Mouse (Mus musculus): ENCODE measurements around the gene Rab10. TPM values are rescaled to one million over a fixed set of nuclear protein-coding genes. Genes with fewer than 3 reads are reported as not detected.
"Not testable (repeated sequence)": the region's sequence is repeated elsewhere in the genome, so short reads cannot be mapped to it uniquely, and the experiment has no call there.

The Rab10 gene
- polyA plus RNA-seq, 1 experiment from 2014 or later, result 140 TPM

DNA sequence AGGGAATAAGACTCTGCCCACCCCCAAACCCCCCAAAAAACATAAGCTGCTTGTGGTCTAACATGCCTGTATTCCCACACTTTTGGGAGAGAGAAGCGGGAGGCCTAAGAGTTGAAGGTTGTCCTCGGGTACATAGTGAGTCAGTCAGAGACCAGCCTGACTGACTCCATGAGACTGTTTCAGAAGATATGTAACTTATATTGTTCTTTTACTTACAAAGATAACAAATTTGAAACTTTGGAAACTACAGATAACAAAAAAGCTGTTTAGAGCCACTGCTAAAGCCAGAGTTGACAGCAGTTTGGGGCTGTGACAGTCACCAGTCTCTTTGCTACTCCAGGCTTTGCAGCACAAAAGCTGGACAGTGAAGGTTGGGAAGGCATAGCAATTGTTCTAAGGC lies 15.5 kb upstream of the Rab10 start:
- Histone ChIP-seq H3K9me3 (no peaks in the 10 kb centered on the region), H3K4me2 (replicated peaks) (no peak overlapping the region), H3K4me3 (no peak overlapping the region), H3K27ac (replicated peaks) (no peak overlapping the region), H3K36me3 (no peaks in the 10 kb centered on the region), H3K4me1 (no peaks in the 10 kb centered on the region), H3K9ac (replicated peaks) (no peak overlapping the region), H3K27me3 (no peaks in the 10 kb centered on the region)
- no peak for ATAC-seq (ENCODE audit: low FRiP score, low read depth)
- WGBS, result 90% methylated on average over 2 of the region's 2 CpGs

DNA sequence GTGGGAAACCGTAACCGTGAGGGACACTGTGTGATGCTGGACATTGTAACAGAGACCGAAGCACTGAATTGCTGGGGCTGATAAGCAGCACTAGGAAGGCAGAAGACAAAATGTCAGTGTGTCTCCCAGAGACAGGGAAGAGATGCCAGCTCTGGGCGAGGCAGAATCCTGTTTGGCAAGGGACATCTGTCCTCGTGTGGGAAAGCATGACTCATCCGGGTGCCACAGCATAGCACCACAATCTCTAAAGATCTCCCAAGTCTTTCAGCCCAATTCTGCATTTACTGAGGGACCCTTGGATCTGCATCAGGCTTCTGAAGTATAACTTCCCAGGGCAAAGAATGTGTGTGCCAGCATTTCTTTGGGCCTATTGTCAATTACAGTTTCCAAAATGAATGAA lies 13.5 kb upstream of the Rab10 start:
- Histone ChIP-seq H3K4me2 (replicated peaks) (no peak overlapping the region), H3K9me3 (no peaks in the 10 kb centered on the region), H3K27ac (replicated peaks) (no peak overlapping the region), H3K4me1 (no peaks in the 10 kb centered on the region), H3K36me3 (no peaks in the 10 kb centered on the region), H3K9ac (replicated peaks) (no peak overlapping the region), H3K27me3 (no peaks in the 10 kb centered on the region), H3K4me3 (no peak overlapping the region)
- 84% methylated on average over 6 of the region's 6 CpGs for WGBS
- ATAC-seq (ENCODE audit: low FRiP score, low read depth), result no peak

DNA sequence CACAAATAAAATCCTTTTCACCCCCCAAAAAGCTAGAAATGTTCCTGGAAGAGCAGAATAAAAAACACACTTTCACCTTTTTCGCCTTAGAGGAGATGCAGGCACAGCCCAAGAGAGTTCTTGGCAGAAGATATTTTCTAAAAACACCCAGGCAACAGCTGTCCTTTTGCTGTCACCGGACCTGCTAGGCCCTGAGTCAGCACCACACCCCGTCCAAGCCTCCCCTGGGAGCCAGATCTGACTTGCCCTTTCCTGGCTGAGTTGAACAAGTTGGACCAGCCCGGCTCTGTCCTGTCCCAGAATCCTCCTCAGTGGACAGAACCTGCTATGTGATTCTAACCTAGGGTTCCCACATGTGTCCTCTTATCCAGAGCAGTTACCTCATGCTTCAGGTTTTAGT lies 9.6 kb upstream of the Rab10 start:
- Histone ChIP-seq H3K9me3 (no peaks in the 10 kb centered on the region), H3K27me3 (no peaks in the 10 kb centered on the region), H3K9ac (replicated peaks) (no peak overlapping the region), H3K4me1 (no peaks in the 10 kb centered on the region), H3K4me2 (replicated peaks) (no peak overlapping the region), H3K27ac (replicated peaks) (no peak overlapping the region), H3K36me3 (no peaks in the 10 kb centered on the region), H3K4me3 (no peak overlapping the region)
- 74% methylated on average over 4 of the region's 4 CpGs for WGBS
- ATAC-seq (ENCODE audit: low FRiP score, low read depth), result no peak

DNA sequence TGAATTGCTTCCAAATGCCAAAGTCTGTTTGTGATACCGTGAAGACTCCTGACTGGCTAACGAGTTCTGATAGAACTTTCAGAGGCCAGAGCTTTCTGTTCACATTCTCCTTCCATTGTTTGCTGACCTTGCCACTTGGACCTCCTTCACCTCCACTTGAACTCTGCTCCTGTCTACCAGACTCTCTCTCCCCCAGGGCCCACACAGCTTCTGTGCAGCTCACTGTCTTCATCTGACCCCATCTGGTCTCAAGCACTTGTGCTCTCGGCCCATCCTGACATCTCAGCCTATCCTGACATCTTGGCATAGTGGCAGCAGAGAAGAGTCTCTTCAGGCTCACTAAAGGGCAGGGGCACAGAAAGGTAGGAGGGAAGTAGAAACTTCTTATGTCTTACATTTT lies 7.2 kb upstream of the Rab10 start:
- H3K9me3 ChIP-seq, result no peaks in the 10 kb centered on the region
- ATAC-seq (ENCODE audit: low FRiP score, low read depth), result no peak
- H3K4me3 ChIP-seq, result no peak overlapping the region
- H3K36me3 ChIP-seq, result no peaks in the 10 kb centered on the region
- H3K9ac ChIP-seq (replicated peaks), result no peak overlapping the region
- H3K27ac ChIP-seq (replicated peaks), result no peak overlapping the region
- H3K4me2 ChIP-seq (replicated peaks), result no peak overlapping the region
- no peaks in the 10 kb centered on the region for H3K4me1 ChIP-seq
- WGBS, result 81% methylated on average over 3 of the region's 3 CpGs
- H3K27me3 ChIP-seq, result no peaks in the 10 kb centered on the region

DNA sequence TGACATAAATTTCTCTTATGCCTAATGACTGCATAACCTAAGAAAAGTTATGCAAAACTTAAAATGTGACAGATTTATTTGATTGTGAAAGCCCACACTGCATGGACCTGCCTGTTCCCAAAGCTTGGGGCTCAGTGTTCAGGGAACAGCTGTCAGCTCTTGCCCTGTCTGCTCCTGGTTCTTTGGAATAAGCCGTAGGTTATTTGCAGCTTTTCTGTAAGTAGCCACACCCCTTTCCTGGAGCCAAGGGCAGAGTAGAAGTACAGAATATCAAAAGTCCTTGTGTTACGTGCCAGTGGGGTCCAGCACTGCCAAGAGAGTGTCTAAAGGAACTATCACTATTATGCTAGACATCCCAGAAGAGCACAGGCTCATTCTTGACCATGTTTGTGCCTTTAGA lies 6.3 kb upstream of the Rab10 start:
- H3K4me1 ChIP-seq, result no peaks in the 10 kb centered on the region
- WGBS, result 61% methylated on average over 2 of the region's 2 CpGs
- H3K9ac ChIP-seq (replicated peaks), result no peak overlapping the region
- ATAC-seq (ENCODE audit: low FRiP score, low read depth), result no peak
- no peaks in the 10 kb centered on the region for H3K36me3 ChIP-seq
- no peak overlapping the region for H3K27ac ChIP-seq (replicated peaks)
- H3K9me3 ChIP-seq, result no peaks in the 10 kb centered on the region
- H3K27me3 ChIP-seq, result no peaks in the 10 kb centered on the region
- H3K4me2 ChIP-seq (replicated peaks), result no peak overlapping the region
- no peak overlapping the region for H3K4me3 ChIP-seq

DNA sequence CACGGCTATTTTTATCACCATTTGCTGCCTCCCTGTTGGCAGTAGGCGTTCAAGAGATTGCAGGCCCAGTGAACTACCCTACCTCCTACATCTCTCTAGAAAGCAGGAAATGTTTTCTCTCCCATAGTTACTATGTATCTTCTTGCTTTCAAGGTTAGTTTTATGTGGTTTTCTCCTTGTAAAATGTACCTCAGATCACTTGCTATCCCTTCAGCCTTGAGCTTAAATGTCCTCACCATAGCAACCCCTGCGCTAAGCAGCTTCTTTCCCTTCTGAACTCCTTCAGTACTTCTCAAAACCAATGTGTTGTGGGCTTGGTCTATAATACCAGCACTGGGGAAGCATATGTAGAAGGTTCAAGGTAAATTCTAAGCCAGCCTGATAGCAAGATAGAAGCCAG lies 3.1 kb upstream of the Rab10 start:
- peaks cover 3% of the 10 kb centered on the region for H3K4me1 ChIP-seq
- H3K9ac ChIP-seq (replicated peaks), result no peak overlapping the region
- H3K27ac ChIP-seq (replicated peaks), result no peak overlapping the region
- no peaks in the 10 kb centered on the region for H3K9me3 ChIP-seq
- H3K36me3 ChIP-seq, result no peaks in the 10 kb centered on the region
- H3K4me3 ChIP-seq, result no peak overlapping the region
- no peaks in the 10 kb centered on the region for H3K27me3 ChIP-seq
- no peak for ATAC-seq (ENCODE audit: low FRiP score, low read depth)
- H3K4me2 ChIP-seq (replicated peaks), result no peak overlapping the region
- 89% methylated on average over 3 of the region's 3 CpGs for WGBS

DNA sequence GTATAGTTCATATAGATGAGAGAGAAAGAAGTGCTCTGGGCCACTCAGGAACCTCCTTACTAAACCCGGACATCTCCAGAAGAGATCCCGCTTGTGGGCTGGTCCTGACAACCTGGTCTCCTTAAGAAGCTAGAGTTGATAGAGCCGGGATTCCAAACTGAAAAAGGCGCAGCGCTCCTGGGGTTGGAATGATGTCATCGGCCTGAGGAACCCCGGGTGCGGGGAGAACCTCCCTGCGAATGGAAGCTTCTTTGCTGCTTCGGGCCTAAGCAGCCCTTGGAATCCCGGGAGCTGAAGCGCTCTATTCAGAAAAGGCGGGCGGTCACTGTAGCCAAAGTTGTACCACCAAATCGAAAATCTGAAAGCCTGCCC lies 538 bp upstream of the Rab10 start:
- Histone ChIP-seq H3K27ac (replicated peaks) (peak overlapping the region; percentile 97), H3K4me3 (peak overlapping the region; percentile 88), H3K4me1 (peaks cover 11% of the 10 kb centered on the region), H3K9ac (replicated peaks) (peak overlapping the region; percentile 60), H3K27me3 (no peaks in the 10 kb centered on the region), H3K36me3 (no peaks in the 10 kb centered on the region), H3K9me3 (0 out of 2 replicates have a peak, but pooled peaks cover under 1% of the 10 kb centered on the region), H3K4me2 (replicated peaks) (peak overlapping the region; percentile 57)
- WGBS, result 2% methylated on average over 15 of the region's 15 CpGs
- ATAC-seq (ENCODE audit: low FRiP score, low read depth), result no peak

DNA sequence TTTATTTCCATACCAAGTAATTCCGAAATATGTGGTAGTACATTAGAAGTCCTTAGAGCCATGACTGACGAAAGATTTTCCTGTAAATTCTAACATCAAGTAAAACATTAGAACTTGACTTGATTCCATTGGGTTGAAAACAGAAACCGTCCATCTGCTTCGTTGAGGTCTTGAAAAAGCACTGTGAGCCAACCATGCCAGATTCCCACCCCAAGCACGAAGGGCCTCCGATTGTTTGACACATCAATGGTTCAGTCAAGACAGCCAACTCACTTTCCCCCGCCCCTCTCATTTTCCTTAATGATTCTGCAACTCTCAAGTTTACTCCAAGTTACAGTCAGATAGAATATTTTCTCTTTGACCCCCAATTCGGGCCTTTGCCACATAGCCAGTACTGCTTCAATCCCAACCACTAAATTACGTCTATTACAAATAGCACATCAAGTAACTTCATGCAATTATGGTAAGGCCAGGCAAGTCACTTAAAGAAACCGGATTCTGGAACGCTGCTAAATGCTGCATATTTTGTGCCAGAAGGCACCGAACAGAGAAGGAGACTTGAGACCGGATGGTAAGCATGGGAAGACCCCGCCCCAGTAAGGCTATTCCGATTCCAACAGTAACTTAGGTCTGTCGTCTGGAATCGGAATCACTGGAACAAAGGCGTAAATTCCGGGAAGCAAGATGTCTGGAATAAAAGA lies 1.1 kb downstream of the Rab10 start:
- H3K4me2 ChIP-seq (replicated peaks), result peak overlapping the region; percentile 57
- peak overlapping the region; percentile 91 for H3K9ac ChIP-seq (replicated peaks)
- 0 out of 2 replicates have a peak, but pooled peaks cover 8% of the 10 kb centered on the region for H3K9me3 ChIP-seq
- 6% methylated on average over 19 of the region's 19 CpGs for WGBS
- H3K4me1 ChIP-seq, result peaks cover 11% of the 10 kb centered on the region
- no peaks in the 10 kb centered on the region for H3K27me3 ChIP-seq
- H3K27ac ChIP-seq (replicated peaks), result peak overlapping the region; percentile 97
- H3K36me3 ChIP-seq, result 0 out of 2 replicates have a peak, but pooled peaks cover 5% of the 10 kb centered on the region
- peak; percentile 0; the same call in 1 of the 2 replicates for ATAC-seq (ENCODE audit: low FRiP score, low read depth)
- peak overlapping the region; percentile 88 for H3K4me3 ChIP-seq

DNA sequence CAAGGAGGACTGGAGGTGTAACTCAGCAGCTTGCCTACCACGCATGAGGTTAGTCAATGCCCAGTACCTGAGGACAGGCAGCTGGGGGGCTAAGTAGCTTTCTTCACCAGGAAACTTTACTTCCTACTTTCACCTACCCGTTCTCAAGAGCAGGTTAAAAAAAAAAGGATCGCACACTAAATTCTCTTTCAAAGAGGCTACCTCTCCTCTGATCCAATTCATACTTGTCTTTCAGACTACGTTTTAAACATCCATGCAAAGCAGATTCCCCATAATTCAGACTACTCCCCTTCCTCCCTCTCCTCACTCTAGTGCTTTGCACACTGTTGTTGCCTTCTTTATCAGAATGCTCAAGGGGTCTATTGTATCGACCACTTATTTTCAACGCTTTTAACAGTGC lies 2.2 kb downstream of the Rab10 start:
- WGBS, result 47% methylated on average over 6 of the region's 6 CpGs
- no peak overlapping the region for H3K27ac ChIP-seq (replicated peaks)

DNA sequence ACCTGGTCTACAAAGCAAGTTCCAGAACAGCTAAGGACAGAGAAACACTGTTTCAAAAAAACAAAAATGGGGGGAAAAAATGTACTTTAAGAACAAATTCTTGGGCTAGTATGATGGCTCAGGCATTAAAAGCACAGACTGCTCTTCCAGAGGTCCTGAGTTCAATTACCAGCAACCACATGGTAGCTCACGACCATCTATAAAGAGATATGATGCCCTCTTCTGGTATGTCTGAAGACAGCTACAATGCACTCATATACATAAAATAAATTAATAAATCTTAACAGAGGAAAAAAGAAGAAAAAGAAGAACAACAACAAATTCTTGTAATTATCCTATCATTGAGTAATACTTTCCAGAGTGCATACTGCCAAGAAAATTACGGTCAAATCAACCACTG lies 4.5 kb downstream of the Rab10 start:
- no peak for ATAC-seq (ENCODE audit: low FRiP score, low read depth)
- peaks cover 26% of the 10 kb centered on the region; the same call in 1 of the 2 replicates for H3K9me3 ChIP-seq
- no peak overlapping the region for H3K27ac ChIP-seq (replicated peaks)
- H3K4me3 ChIP-seq, result no peak overlapping the region
- H3K36me3 ChIP-seq, result peaks cover 16% of the 10 kb centered on the region; the same call in 1 of the 2 replicates
- WGBS, result 99% methylated on average over 2 of the region's 2 CpGs
- H3K4me2 ChIP-seq (replicated peaks), result no peak overlapping the region
- peaks cover 9% of the 10 kb centered on the region for H3K4me1 ChIP-seq
- H3K27me3 ChIP-seq, result no peaks in the 10 kb centered on the region
- H3K9ac ChIP-seq (replicated peaks), result no peak overlapping the region

More for the DNA sequence above, 2.2 kb downstream of the Rab10 start:
- H3K4me2 ChIP-seq (replicated peaks), result peak overlapping the region; percentile 57
- peak overlapping the region; percentile 91; the same call in 1 of the 2 replicates for H3K9ac ChIP-seq (replicated peaks)
- H3K4me3 ChIP-seq, result peak overlapping the region; percentile 88
- peaks cover 11% of the 10 kb centered on the region for H3K4me1 ChIP-seq
- no peaks in the 10 kb centered on the region for H3K27me3 ChIP-seq
- no peak for ATAC-seq (ENCODE audit: low FRiP score, low read depth)
- H3K36me3 ChIP-seq, result 0 out of 2 replicates have a peak, but pooled peaks cover 10% of the 10 kb centered on the region
- peaks cover 13% of the 10 kb centered on the region; the same call in 1 of the 2 replicates for H3K9me3 ChIP-seq

DNA sequence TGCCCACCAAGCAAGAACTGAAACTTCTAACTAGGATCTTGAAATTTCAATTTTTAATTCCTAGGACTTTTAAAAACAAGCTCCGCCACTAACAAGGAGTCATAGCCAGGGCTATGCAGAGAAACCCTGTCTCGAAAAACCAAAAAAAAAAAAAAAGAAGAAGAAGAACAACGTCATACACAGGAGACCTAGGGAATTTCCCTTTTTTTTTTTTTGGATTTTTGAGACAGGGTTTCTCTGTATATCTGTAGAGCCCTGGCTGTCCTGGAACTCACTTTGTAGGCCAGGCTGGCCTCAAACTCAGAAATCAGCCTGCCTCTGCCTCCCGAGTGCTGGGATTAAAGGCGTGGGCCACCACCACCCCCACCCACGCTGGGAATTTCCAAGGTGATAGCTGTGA lies 12.1 kb downstream of the Rab10 start:
- H3K4me3 ChIP-seq; H3K9ac ChIP-seq (replicated peaks); H3K27me3 ChIP-seq; H3K4me1 ChIP-seq; H3K4me2 ChIP-seq (replicated peaks); H3K27ac ChIP-seq (replicated peaks); ATAC-seq (ENCODE audit: low FRiP score, low read depth): not testable (repeated sequence)
- peaks cover 27% of the 10 kb centered on the region for H3K36me3 ChIP-seq
- H3K9me3 ChIP-seq, result peaks cover 36% of the 10 kb centered on the region
- 96% methylated on average over 6 of the region's 6 CpGs for WGBS

DNA sequence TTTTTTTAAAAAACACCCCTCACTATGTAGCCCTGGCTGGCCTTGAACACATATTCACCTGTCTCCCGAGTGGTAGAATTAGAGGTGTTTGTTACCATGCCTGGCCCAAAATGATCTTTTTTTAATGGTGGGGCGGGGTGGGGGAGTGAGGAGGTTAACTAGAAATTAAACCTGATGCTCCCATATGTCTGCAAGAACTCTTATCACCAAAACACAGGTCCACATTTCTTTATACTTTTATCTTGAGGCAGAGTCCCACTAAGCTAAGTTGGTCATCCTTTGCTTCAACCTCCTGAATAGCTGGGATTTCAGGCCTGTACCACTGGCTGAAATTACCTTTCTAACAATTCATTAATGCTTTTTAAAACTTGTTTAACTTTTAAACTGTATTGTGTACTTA lies 13.7 kb downstream of the Rab10 start:
- H3K4me1 ChIP-seq, result no peaks in the 10 kb centered on the region
- H3K4me2 ChIP-seq (replicated peaks), result no peak overlapping the region
- H3K27me3 ChIP-seq, result no peaks in the 10 kb centered on the region
- no peak overlapping the region for H3K27ac ChIP-seq (replicated peaks)
- peaks cover 29% of the 10 kb centered on the region for H3K36me3 ChIP-seq
- no peak for ATAC-seq (ENCODE audit: low FRiP score, low read depth)
- no peak overlapping the region for H3K9ac ChIP-seq (replicated peaks)
- WGBS, result 97% methylated on average over 2 of the region's 2 CpGs
- H3K4me3 ChIP-seq, result no peak overlapping the region
- H3K9me3 ChIP-seq, result peaks cover 34% of the 10 kb centered on the region

DNA sequence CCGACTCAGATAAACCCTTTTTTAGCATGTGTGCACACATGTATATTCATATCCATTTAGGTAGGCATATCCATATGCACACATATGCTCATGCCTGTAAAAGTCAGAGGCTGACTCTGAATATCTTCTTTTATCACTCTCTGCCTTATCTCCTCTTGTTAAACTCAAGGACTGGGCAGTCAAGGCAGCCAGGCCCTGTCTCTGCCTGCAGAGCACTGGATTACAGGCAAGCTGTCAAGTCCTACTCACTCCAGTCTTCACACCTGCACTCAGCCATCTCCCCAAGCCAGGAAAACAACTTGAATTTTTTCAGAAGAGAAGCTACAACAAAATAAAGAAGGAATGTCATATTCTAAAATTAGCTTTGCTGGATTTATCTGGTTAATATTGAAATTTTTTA lies 17.9 kb downstream of the Rab10 start:
- no peak overlapping the region for H3K4me2 ChIP-seq (replicated peaks)

More for the DNA sequence above, 17.9 kb downstream of the Rab10 start:
- H3K9ac ChIP-seq (replicated peaks), result no peak overlapping the region
- H3K4me1 ChIP-seq, result no peaks in the 10 kb centered on the region
- H3K27me3 ChIP-seq, result no peaks in the 10 kb centered on the region
- ATAC-seq (ENCODE audit: low FRiP score, low read depth), result no peak
- 97% methylated on average over 1 of the region's 1 CpGs for WGBS
- no peak overlapping the region for H3K4me3 ChIP-seq
- peaks cover 31% of the 10 kb centered on the region for H3K36me3 ChIP-seq
- H3K9me3 ChIP-seq, result peaks cover 16% of the 10 kb centered on the region
- H3K27ac ChIP-seq (replicated peaks), result no peak overlapping the region
